Mouse (Mus musculus) cortical plate, adult 2 months (tissue): ENCODE data around the gene Slc22a23. TPM values are rescaled to one million over a fixed set of nuclear protein-coding genes. Genes with fewer than 3 reads are reported as not detected.
A peak's percentile ranks its signal among the peaks of the same experiment; 100 is the strongest.

Experiments
- H3K27ac ChIP-seq: fragments of 200-500 bp; 2 replicates; pipeline ENCODE4 v1.5.1; 2012; ENCODE audit warnings: low read length, control low read depth, inconsistent platforms; ENCODE audit not compliant: insufficient read depth
- H3K4me1 ChIP-seq: fragments of 200-500 bp; 2 replicates; pipeline ENCODE4 v1.6.1; 2011; ENCODE audit warnings: low read length; ENCODE audit not compliant: control insufficient read depth, insufficient read depth
- H3K4me3 ChIP-seq: fragments of 200-500 bp; 2 replicates; pipeline ENCODE4 v1.5.1; 2011; ENCODE audit warnings: mild to moderate bottlenecking, low read length, control low read depth; ENCODE audit not compliant: insufficient read depth
- CTCF ChIP-seq: fragments of 200-500 bp; IDR thresholded peaks from 2 replicates; pipeline ENCODE4 v1.5.1; 2011; ENCODE audit warnings: mild to moderate bottlenecking, control low read depth, low read length; ENCODE audit not compliant: insufficient read depth; ENCODE audit errors: extremely low read depth
- POLR2A ChIP-seq: fragments of 200-500 bp; IDR thresholded peaks from 2 replicates; pipeline ENCODE4 v1.6.1; 2011; ENCODE audit warnings: mild to moderate bottlenecking, low read length, control low read depth; ENCODE audit not compliant: insufficient read depth; ENCODE audit errors: extremely low read depth
- polyA plus RNA-seq: library from polyadenylated mRNA; depleted of rRNA; stranded (reverse); fragments of >200 nt; gene quantifications from 2 replicates; pipeline ENCODE4 v1.2.3, GENCODE M21; 2012; rRNA removed

Slc22a23 gene
- polyA plus RNA-seq, 1 experiment: 54.4 TPM

- Histone ChIP-seq H3K4me3 (no peak overlapping the region), H3K27ac (no peak overlapping the region), H3K4me1 (peaks cover 8% of the 10 kb centered on the region; the same call in 1 of the 2 replicates)
- TF ChIP-seq POLR2A: no peak
Observed at GRCm38 (mm10) chr13:34132875-34133274, 212.1 kb downstream of the Slc22a23 start.

GRCm38 (mm10) chr13:34132299-34132698 is 212.7 kb downstream of the Slc22a23 start:
- TF ChIP-seq CTCF (no peak), POLR2A (no peak)
- Histone ChIP-seq H3K27ac (peak overlapping the region; percentile 42; the same call in 1 of the 2 replicates), H3K4me3 (no peak overlapping the region), H3K4me1 (peaks cover 8% of the 10 kb centered on the region; the same call in 1 of the 2 replicates)

- H3K4me3 ChIP-seq: peak overlapping the region; percentile 63; the same call in 1 of the 2 replicates
- peaks cover 7% of the 10 kb centered on the region; the same call in 1 of the 2 replicates for H3K4me1 ChIP-seq
- H3K27ac ChIP-seq: peak overlapping the region; percentile 42; the same call in 1 of the 2 replicates
- TF ChIP-seq CTCF: no peak
- TF ChIP-seq POLR2A: no peak
Observed at GRCm38 (mm10) chr13:34131708-34132060, 213.3 kb downstream of the Slc22a23 start.

GRCm38 (mm10) chr13:34131011-34131707 is 213.8 kb downstream of the Slc22a23 start:
- H3K27ac ChIP-seq: no peak overlapping the region
- no peak for TF ChIP-seq CTCF
- no peak for TF ChIP-seq POLR2A
- peak overlapping the region; percentile 63; the same call in 1 of the 2 replicates for H3K4me3 ChIP-seq
- peaks cover 7% of the 10 kb centered on the region; the same call in 1 of the 2 replicates for H3K4me1 ChIP-seq

GRCm38 (mm10) chr13:34130226-34130731 is 214.7 kb downstream of the Slc22a23 start, which contains the start of gene Tubb2b:
Gene Tubb2b, minus strand, starts transcription at chr13:34130466.
- TF ChIP-seq CTCF: no peak
- TF ChIP-seq POLR2A: no peak; the same call in 1 of the 2 replicates
- H3K4me3 ChIP-seq: peak within 1 kb of the TSS; percentile 63
- peaks cover 7% of the 10 kb centered on the region; the same call in 1 of the 2 replicates for H3K4me1 ChIP-seq
- 0 out of 2 replicates have a peak within 1 kb of the TSS, but pooled peaks have one; percentile 11 for H3K27ac ChIP-seq

- TF ChIP-seq POLR2A (no peak; the same call in 1 of the 2 replicates), CTCF (no peak)
- H3K4me1 ChIP-seq: peaks cover 7% of the 10 kb centered on the region; the same call in 1 of the 2 replicates
- H3K4me3 ChIP-seq: peak overlapping the region; percentile 63
- 0 out of 2 replicates have a peak overlapping the region, but pooled peaks have one; percentile 11 for H3K27ac ChIP-seq
Observed at GRCm38 (mm10) chr13:34129485-34130225, 215.3 kb downstream of the Slc22a23 start.

Other genes starting within 250 kb of the Slc22a23 start
- gene Tubb2b, start 214.7 kb downstream of the Slc22a23 start, polyA plus RNA-seq: 264 and 334 TPM in 2 replicates
- 37.3 and 42.2 TPM in 2 replicates for gene Psmg4, start 182.2 kb downstream of the Slc22a23 start, polyA plus RNA-seq